Mouse (Mus musculus) inflammation-experienced regulatory T-cells (primary cell): ENCODE measurements around the gene Gm5890. TPM values are rescaled to one million over a fixed set of nuclear protein-coding genes. Genes with fewer than 3 reads are reported as not detected.

ENCODE experiments used
- polyA plus RNA-seq, 2 experiments: library from polyadenylated mRNA; unstranded; fragments of 100-300 nt; shearing (Covaris generic); gene quantifications; one replicate each; pipeline ENCODE4 v1.2.1; 2017

Gene Gm5890
- polyA plus RNA-seq, result 1 to 10 TPM; 1.2 to 2.7 TPM

GRCm38 (mm10) chr7:20262734-20263133, at the start of gene Gm5890:
Gene Gm5890, minus strand, starts transcription at chr7:20262834.

DNA sequence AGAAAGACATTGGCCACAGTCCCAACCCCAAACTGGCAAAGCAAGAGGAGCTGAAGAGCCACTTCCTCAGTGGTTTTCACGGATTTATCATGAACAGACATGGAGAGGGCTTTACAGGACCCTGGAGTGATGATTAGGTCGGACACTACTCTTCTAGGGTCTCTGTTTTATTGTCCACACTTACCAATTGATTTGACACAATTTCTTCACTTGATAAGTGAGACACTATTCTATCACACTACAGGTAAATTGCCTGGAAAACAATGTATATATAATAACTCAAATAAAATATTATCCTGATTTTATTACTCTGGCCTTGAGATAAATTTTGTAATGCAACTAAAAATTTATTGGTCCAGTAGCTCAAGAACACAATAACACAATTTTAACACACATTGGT, 28.9 kb downstream of the Gm5890 start, which contains the start of gene Gm4498:
Gene Gm4498, minus strand, starts transcription at position 101 of the 400 bp plus-strand sequence.

Other genes starting within 250 kb of the Gm5890 start
- 1 to 10 TPM in 1 of 2 experiments, under 1 TPM in 1; 0.16 to 2.1 TPM for gene Vmn1r91, start 163.2 kb downstream of the Gm5890 start, polyA plus RNA-seq
- not detected for gene Gm16442, start 140.3 kb downstream of the Gm5890 start, polyA plus RNA-seq
- not detected for gene Vmn1r93, start 123.7 kb downstream of the Gm5890 start, polyA plus RNA-seq
- gene Vmn1r94, start 94.5 kb downstream of the Gm5890 start, polyA plus RNA-seq, result not detected
- gene Vmn1r95, start 69.1 kb downstream of the Gm5890 start, polyA plus RNA-seq, result not detected
- under 1 TPM in 1 of 2 experiments, not detected in 1; 0.18 TPM for gene Gm6164, start 57.2 kb downstream of the Gm5890 start, polyA plus RNA-seq
- not detected for gene Gm4498, start 29.0 kb downstream of the Gm5890 start, polyA plus RNA-seq
- not detected for gene Gm4133, start 71.2 kb upstream of the Gm5890 start, polyA plus RNA-seq
- not detected for gene Gm5728, start 112.6 kb upstream of the Gm5890 start, polyA plus RNA-seq
- not detected for gene Vmn1r100, start 155.1 kb upstream of the Gm5890 start, polyA plus RNA-seq
- not detected for gene Vmn1r101, start 179.8 kb upstream of the Gm5890 start, polyA plus RNA-seq
- 1 to 10 TPM in 1 of 2 experiments, under 1 TPM in 1; 0.28 to 5.2 TPM for gene Gm10670, start 212.1 kb upstream of the Gm5890 start, polyA plus RNA-seq
- gene Vmn1r103, start 247.7 kb upstream of the Gm5890 start, polyA plus RNA-seq, result not detected